Mouse (Mus musculus) lung, adult 2 months (tissue): ENCODE data around the gene Ajm1.

ENCODE experiments used
- CTCF ChIP-seq: fragments of 200-500 bp; IDR thresholded peaks from 2 replicates; pipeline ENCODE4 v1.5.1; 2011; ENCODE audit warnings: mild to moderate bottlenecking, low read length, control low read depth; ENCODE audit not compliant: insufficient read depth
- POLR2A ChIP-seq: fragments of 200-500 bp; IDR thresholded peaks from 2 replicates; pipeline ENCODE4 v1.6.1; 2011; ENCODE audit warnings: low read depth, mild to moderate bottlenecking, control low read depth, low read length, borderline replicate concordance; ENCODE audit errors: extremely low read depth

GRCm38 (mm10) chr2:25616398-25616797 is 34.8 kb upstream of the Ajm1 start:
- no peak for TF ChIP-seq CTCF
- TF ChIP-seq POLR2A: no peak
